Mouse (Mus musculus) stomach, embryonic 14.5 days (tissue): ENCODE results near the gene Ngef. TPM values are rescaled to one million over a fixed set of nuclear protein-coding genes. Genes with fewer than 3 reads are reported as not detected.

ENCODE experiments used
- ATAC-seq: fragments of 200-750 bp; cut with Nextera tagmentation; 2 replicates; pipeline ENCODE4 v1.8.0; 2017; ENCODE audit warnings: low read depth, moderate TSS enrichment; ENCODE audit not compliant: insufficient number of reproducible peaks, insufficient read depth, low FRiP score
- H3K27ac ChIP-seq: fragments of 300-500 bp; sonication (generic); 2 replicates; pipeline ENCODE4 v1.5.1; 2014; ENCODE audit warnings: mild to moderate bottlenecking, low read length, moderate library complexity, mixed read lengths
- H3K27me3 ChIP-seq: fragments of 300-500 bp; sonication (generic); 2 replicates; pipeline ENCODE4 v1.6.1; 2014; ENCODE audit warnings: low read length, control low read depth, mixed read lengths; ENCODE audit not compliant: control insufficient read depth, insufficient read depth
- H3K36me3 ChIP-seq: fragments of 300-500 bp; sonication (generic); 2 replicates; pipeline ENCODE4 v1.6.1; 2014; ENCODE audit warnings: mild to moderate bottlenecking, control low read depth, low read length, moderate library complexity, mixed read lengths; ENCODE audit not compliant: control insufficient read depth, insufficient read depth
- H3K4me1 ChIP-seq: fragments of 300-500 bp; sonication (generic); 2 replicates; pipeline ENCODE4 v1.6.1; 2014; ENCODE audit warnings: low read length, control low read depth, mixed read lengths; ENCODE audit not compliant: control insufficient read depth, insufficient read depth
- H3K4me2 ChIP-seq: fragments of 300-500 bp; sonication (generic); replicated peaks from 2 replicates; pipeline ENCODE4 v1.6.1; 2014; ENCODE audit warnings: low read depth, low read length, control low read depth
- H3K4me3 ChIP-seq: fragments of 300-500 bp; sonication (generic); 2 replicates; pipeline ENCODE4 v1.5.1; 2014; ENCODE audit warnings: low read depth, low read length, control low read depth
- H3K9ac ChIP-seq: fragments of 300-500 bp; sonication (generic); replicated peaks from 2 replicates; pipeline ENCODE4 v1.6.1; 2014; ENCODE audit warnings: low read depth, mild to moderate bottlenecking, control low read depth, low read length, moderate library complexity, mixed read lengths
- H3K9me3 ChIP-seq: fragments of 300-500 bp; sonication (generic); 2 replicates; pipeline ENCODE4 v1.6.1; 2016; ENCODE audit warnings: low read depth, low read length, control low read depth; ENCODE audit not compliant: control insufficient read depth
- WGBS: fragments of 180-500 bp; shearing (Covaris S2); extraction: QIAGEN DNeasy Blood & Tissue Kit; methylation state at CpG from one replicate; pipeline ENCODE4 v1.1.7; 2014; 5-methylcytosine and 5-hydroxymethylcytosine counted together
- polyA plus RNA-seq: library from polyadenylated mRNA; unstranded; fragments of >200 nt; fragmentation: Nextera tagmentation; extraction: Ambion mirVana; gene quantifications from 2 replicates; pipeline ENCODE4 v1.2.1, GENCODE M21; 2014

Ngef gene
- polyA plus RNA-seq = 7.4 and 8.9 TPM in 2 replicates

- Histone ChIP-seq H3K36me3 (no peaks in the 10 kb centered on the region), H3K9ac (no peak within 1 kb of the TSS), H3K27me3 (no peaks in the 10 kb centered on the region), H3K9me3 (no peaks in the 10 kb centered on the region), H3K27ac (peak within 1 kb of the TSS; percentile 34; the same call in 1 of the 2 replicates), H3K4me3 (peak within 1 kb of the TSS; percentile 15; the same call in 1 of the 2 replicates), H3K4me2 (peak within 1 kb of the TSS; percentile 11; the same call in 1 of the 2 replicates), H3K4me1 (no peaks in the 10 kb centered on the region)
- ATAC-seq = peak; percentile 91
- WGBS = 58% methylated on average over 6 of the region's 6 CpGs
These were observed at the start of gene Ngef for GRCm38 (mm10) chr1:87573800-87574215. Gene Ngef, minus strand, starts transcription at chr1:87573870.

- Histone ChIP-seq H3K4me2 (no peak overlapping the region), H3K27me3 (no peaks in the 10 kb centered on the region), H3K27ac (no peak overlapping the region), H3K4me3 (no peak overlapping the region), H3K4me1 (no peaks in the 10 kb centered on the region), H3K36me3 (no peaks in the 10 kb centered on the region), H3K9me3 (no peaks in the 10 kb centered on the region), H3K9ac (no peak overlapping the region)
- 60% methylated on average over 3 of the region's 3 CpGs for WGBS
- no peak for ATAC-seq
These were observed 48.2 kb upstream of the Ngef start for GRCm38 (mm10) chr1:87621858-87622279.

GRCm38 (mm10) chr1:87621146-87621857 is 47.6 kb upstream of the Ngef start:
- H3K4me2 ChIP-seq = no peak overlapping the region
- no peaks in the 10 kb centered on the region for H3K27me3 ChIP-seq
- H3K4me3 ChIP-seq = peak overlapping the region; percentile 6; the same call in 1 of the 2 replicates
- H3K4me1 ChIP-seq = no peaks in the 10 kb centered on the region
- H3K9ac ChIP-seq = no peak overlapping the region
- no peak overlapping the region for H3K27ac ChIP-seq
- H3K9me3 ChIP-seq = no peaks in the 10 kb centered on the region
- no peaks in the 10 kb centered on the region for H3K36me3 ChIP-seq
- 87% methylated on average over 9 of the region's 9 CpGs for WGBS
- ATAC-seq = no peak

GRCm38 (mm10) chr1:87620693-87621092 is 47.0 kb upstream of the Ngef start:
- Histone ChIP-seq H3K9ac (no peak overlapping the region), H3K4me3 (peak overlapping the region; percentile 6; the same call in 1 of the 2 replicates), H3K4me2 (no peak overlapping the region; the same call in 1 of the 2 replicates), H3K36me3 (no peaks in the 10 kb centered on the region), H3K4me1 (no peaks in the 10 kb centered on the region), H3K9me3 (no peaks in the 10 kb centered on the region), H3K27me3 (no peaks in the 10 kb centered on the region), H3K27ac (peak overlapping the region; percentile 13; the same call in 1 of the 2 replicates)
- no peak; the same call in 1 of the 2 replicates for ATAC-seq
- WGBS = 76% methylated on average over 6 of the region's 6 CpGs

GRCm38 (mm10) chr1:87620211-87620668 is 46.6 kb upstream of the Ngef start, which contains the start of gene Inpp5d:
Gene Inpp5d, plus strand, starts transcription at chr1:87620312.
- H3K4me1 ChIP-seq = no peaks in the 10 kb centered on the region
- no peaks in the 10 kb centered on the region for H3K36me3 ChIP-seq
- WGBS = 76% methylated on average over 12 of the region's 12 CpGs
- H3K9me3 ChIP-seq = no peaks in the 10 kb centered on the region
- H3K4me3 ChIP-seq = peak within 1 kb of the TSS; percentile 6; the same call in 1 of the 2 replicates
- peak within 1 kb of the TSS; percentile 13; the same call in 1 of the 2 replicates for H3K27ac ChIP-seq
- no peak within 1 kb of the TSS; the same call in 1 of the 2 replicates for H3K4me2 ChIP-seq
- no peaks in the 10 kb centered on the region for H3K27me3 ChIP-seq
- peak; percentile 37; the same call in 1 of the 2 replicates for ATAC-seq
- H3K9ac ChIP-seq = no peak within 1 kb of the TSS

GRCm38 (mm10) chr1:87614576-87615295 is 41.1 kb upstream of the Ngef start:
- Histone ChIP-seq H3K36me3 (no peaks in the 10 kb centered on the region), H3K4me2 (no peak overlapping the region), H3K27ac (no peak overlapping the region), H3K4me3 (no peak overlapping the region), H3K9me3 (no peaks in the 10 kb centered on the region), H3K27me3 (no peaks in the 10 kb centered on the region), H3K4me1 (no peaks in the 10 kb centered on the region), H3K9ac (no peak overlapping the region)
- ATAC-seq = no peak
- WGBS = 89% methylated on average over 2 of the region's 2 CpGs

GRCm38 (mm10) chr1:87608416-87609046 is 34.9 kb upstream of the Ngef start:
- no peak overlapping the region for H3K4me2 ChIP-seq
- no peaks in the 10 kb centered on the region for H3K9me3 ChIP-seq
- H3K36me3 ChIP-seq = no peaks in the 10 kb centered on the region
- H3K4me1 ChIP-seq = no peaks in the 10 kb centered on the region
- no peak overlapping the region for H3K27ac ChIP-seq
- H3K4me3 ChIP-seq = no peak overlapping the region
- no peaks in the 10 kb centered on the region for H3K27me3 ChIP-seq
- no peak for ATAC-seq
- H3K9ac ChIP-seq = no peak overlapping the region
- 34% methylated on average over 7 of the region's 7 CpGs for WGBS
